ENCODE assay signal across 9 mouse cellular contexts in the genomic region with DNA sequence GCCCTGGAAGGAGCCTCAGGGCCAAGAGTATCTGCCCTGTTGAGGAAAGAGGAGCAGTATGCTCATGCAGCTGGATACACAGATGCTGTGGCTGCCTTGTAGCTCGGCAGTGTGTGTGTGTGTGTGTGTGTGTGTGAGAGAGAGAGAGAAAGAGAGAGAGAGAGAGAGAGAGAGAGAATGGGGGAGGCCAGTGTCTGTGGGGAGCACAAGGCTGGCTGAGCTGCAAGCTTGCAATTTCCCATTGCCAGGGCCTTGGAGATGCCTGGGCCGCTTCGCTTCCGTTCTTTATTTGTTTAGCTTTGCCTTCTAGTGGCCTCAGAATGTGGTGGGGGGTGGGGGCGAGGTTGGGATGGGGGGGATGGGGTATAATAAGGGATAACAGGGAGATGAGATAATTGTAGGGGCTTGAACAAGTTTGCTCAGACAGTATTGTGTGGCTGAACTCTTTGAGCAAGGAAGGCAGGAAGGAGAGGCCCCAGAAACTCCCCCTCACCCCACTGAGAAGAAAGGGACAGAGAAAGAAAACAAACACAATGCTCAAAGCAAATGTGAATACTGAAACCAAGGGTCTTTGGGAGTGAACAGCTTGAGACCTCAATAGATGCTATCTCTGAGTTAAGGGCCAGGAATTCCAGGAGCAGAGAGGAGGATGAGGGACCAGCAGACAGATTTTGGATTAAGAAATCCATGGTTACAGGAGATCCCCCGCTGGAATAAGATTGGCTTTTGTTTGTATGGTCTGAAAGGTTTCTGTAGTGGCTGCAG. TPM values are rescaled to one million over a fixed set of nuclear protein-coding genes. Genes with fewer than 3 reads are reported as not detected.
DNase-seq lines count a peak whose midpoint lies in the region; ATAC-seq and TF ChIP-seq lines count a peak whose summit lies in the region.
"Had no signal": no experiment of that assay in that cellular context is flagged by ENCODE, and none has a peak within 500 bp of the region (broad histone marks: within the 10 kb centered on the region; RNA-seq: fewer than 3 reads in every experiment).

No protein-coding gene starts in this region.

- ATAC-seq in intestine, embryonic 14.5 days (replicated peaks; ENCODE audit: low FRiP score, low TSS enrichment, low read depth) = 0 out of 2 replicates have a peak, but pooled peaks have one; percentile 27
- ATAC-seq in intestine, postnatal 0 days = no peak
- peak; percentile 57 for ATAC-seq in hindbrain, embryonic 11.5 days (ENCODE audit: low FRiP score)
- ATAC-seq in midbrain, embryonic 16.5 days = peak; percentile 71
- ATAC-seq: liver, postnatal 0 days had no signal

- H3K4me1 ChIP-seq in intestine, embryonic 14.5 days (replicated peaks; ENCODE audit: control insufficient read depth, insufficient read depth, low read length) = peaks cover 22% of the 10 kb centered on the region
- H3K4me1 ChIP-seq in intestine, postnatal 0 days (replicated peaks; ENCODE audit: control insufficient read depth, insufficient read depth, low read length) = no peaks in the 10 kb centered on the region
- 0 out of 2 replicates have a peak, but pooled peaks cover 7% of the 10 kb centered on the region for H3K4me1 ChIP-seq in hindbrain, embryonic 11.5 days (replicated peaks; ENCODE audit: control insufficient read depth, insufficient read depth, low read length)
- H3K4me1 ChIP-seq in midbrain, embryonic 16.5 days (ENCODE audit: control insufficient read depth, insufficient read depth, low read length) = peaks cover 15% of the 10 kb centered on the region

- no peaks in the 10 kb centered on the region for H3K36me3 ChIP-seq in intestine, embryonic 14.5 days (ENCODE audit: control insufficient read depth, insufficient read depth, low read length)
- no peaks in the 10 kb centered on the region for H3K36me3 ChIP-seq in intestine, postnatal 0 days (ENCODE audit: control insufficient read depth, insufficient read depth)
- no peaks in the 10 kb centered on the region for H3K36me3 ChIP-seq in hindbrain, embryonic 11.5 days (ENCODE audit: control insufficient read depth, insufficient read depth, low read length)
- no peaks in the 10 kb centered on the region for H3K36me3 ChIP-seq in midbrain, embryonic 16.5 days (ENCODE audit: control insufficient read depth, insufficient read depth, low read length)

- WGBS in intestine, embryonic 14.5 days = 11% methylated on average over 6 of the region's 6 CpGs
- WGBS in intestine, postnatal 0 days = 21% methylated on average over 6 of the region's 6 CpGs
- 2% methylated on average over 6 of the region's 6 CpGs for WGBS in hindbrain, embryonic 11.5 days
- 2% methylated on average over 6 of the region's 6 CpGs for WGBS in midbrain, embryonic 16.5 days

- H3K4me2 ChIP-seq in intestine, embryonic 14.5 days (ENCODE audit: low read length) = no peak overlapping the region
- no peak overlapping the region for H3K4me2 ChIP-seq in intestine, postnatal 0 days (replicated peaks; ENCODE audit: low read depth)
- no peak overlapping the region for H3K4me2 ChIP-seq in hindbrain, embryonic 11.5 days (replicated peaks; ENCODE audit: low read depth, low read length)
- no peak overlapping the region for H3K4me2 ChIP-seq in midbrain, embryonic 16.5 days (ENCODE audit: low read length)

- peak overlapping the region; percentile 64 for H3K27ac ChIP-seq in intestine, embryonic 14.5 days (ENCODE audit: low read depth)
- no peak overlapping the region for H3K27ac ChIP-seq in intestine, postnatal 0 days (ENCODE audit: low read depth, low read length)
- H3K27ac ChIP-seq in hindbrain, embryonic 11.5 days (ENCODE audit: low read depth, low read length) = peak overlapping the region; percentile 70
- H3K27ac ChIP-seq in midbrain, embryonic 16.5 days (ENCODE audit: low read length) = peak overlapping the region; percentile 50

- no peak for DNase-seq in intestine, embryonic 14.5 days (ENCODE audit: low spot score)
- DNase-seq in embryo, embryonic 11 days = peak; percentile 60
- peak; percentile 37 for DNase-seq in hindbrain, embryonic 11.5 days (ENCODE audit: low spot score)
- no peak for DNase-seq in cerebellum, adult 11-12 months
- DNase-seq in frontal cortex, postnatal 10 days (ENCODE audit: low spot score in 2 of 2) = no peak
- DNase-seq in frontal cortex, adult 2 months (ENCODE audit: extremely low spot score in 1 of 2, low spot score in 1 of 2) = no peak
- DNase-seq: liver, postnatal 0 days had no signal

- no peaks in the 10 kb centered on the region for H3K9me3 ChIP-seq in intestine, embryonic 14.5 days (ENCODE audit: control insufficient read depth, low read length)
- no peaks in the 10 kb centered on the region for H3K9me3 ChIP-seq in intestine, postnatal 0 days (ENCODE audit: control insufficient read depth)
- no peaks in the 10 kb centered on the region for H3K9me3 ChIP-seq in hindbrain, embryonic 11.5 days (ENCODE audit: control insufficient read depth, low read length)
- H3K9me3 ChIP-seq in midbrain, embryonic 16.5 days (replicated peaks; ENCODE audit: control insufficient read depth, low read length, poor library complexity, severe bottlenecking) = no peaks in the 10 kb centered on the region; the same call in 1 of the 2 replicates

- no peaks in the 10 kb centered on the region for H3K27me3 ChIP-seq in intestine, embryonic 14.5 days (replicated peaks; ENCODE audit: control insufficient read depth, insufficient read depth, low read length)
- H3K27me3 ChIP-seq in intestine, postnatal 0 days (replicated peaks; ENCODE audit: control insufficient read depth, insufficient read depth, low read length) = no peaks in the 10 kb centered on the region
- no peaks in the 10 kb centered on the region for H3K27me3 ChIP-seq in hindbrain, embryonic 11.5 days (ENCODE audit: control insufficient read depth, insufficient read depth, low read length)
- H3K27me3 ChIP-seq in midbrain, embryonic 16.5 days (ENCODE audit: control insufficient read depth, insufficient read depth, low read depth, low read length) = no peaks in the 10 kb centered on the region

- no peak for TF ChIP-seq CTCF in intestine, postnatal 0 days (IDR thresholded peaks at IDR 0.05; ENCODE audit: low read depth)

- no peak overlapping the region for H3K4me3 ChIP-seq in intestine, embryonic 14.5 days (ENCODE audit: low read depth, low read length)
- no peak overlapping the region for H3K4me3 ChIP-seq in intestine, postnatal 0 days (ENCODE audit: low read depth, low read length)
- H3K4me3 ChIP-seq in hindbrain, embryonic 11.5 days (ENCODE audit: low read depth, low read length) = no peak overlapping the region
- no peak overlapping the region for H3K4me3 ChIP-seq in midbrain, embryonic 16.5 days (ENCODE audit: low read depth, low read length)

- H3K9ac ChIP-seq in intestine, embryonic 14.5 days (ENCODE audit: low read length) = no peak overlapping the region
- H3K9ac ChIP-seq in intestine, postnatal 0 days (ENCODE audit: low read depth, low read length) = no peak overlapping the region
- H3K9ac ChIP-seq in hindbrain, embryonic 11.5 days (ENCODE audit: low read depth, low read length) = peak overlapping the region; percentile 21; the same call in 1 of the 2 replicates
- H3K9ac ChIP-seq in midbrain, embryonic 16.5 days (ENCODE audit: low read depth, low read length) = no peak overlapping the region
- H3K9ac ChIP-seq: liver, postnatal 0 days had no signal

RNA-seq across cellular contexts. Expression of gene Igfbp2, which starts 10.5 kb away (rescaled TPM):
- polyA plus RNA-seq in intestine, embryonic 14.5 days (2014; fragmentation: Nextera tagmentation; extraction: Ambion mirVana) = 194 and 217 TPM in 2 replicates
- polyA plus RNA-seq in intestine, postnatal 0 days (2015; fragmentation: Nextera tagmentation; extraction: Ambion mirVana) = 75.6 and 94.0 TPM in 2 replicates
- polyA plus RNA-seq in hindbrain, embryonic 11.5 days (2014; fragmentation: Nextera tagmentation; extraction: Ambion mirVana) = 521 and 561 TPM in 2 replicates
- 244 and 262 TPM in 2 replicates for polyA plus RNA-seq in midbrain, embryonic 16.5 days (2015; fragmentation: Nextera tagmentation; extraction: Ambion mirVana)
- 122 and 133 TPM in 2 replicates for polyA plus RNA-seq in frontal cortex, adult 2 months (2012; rRNA removed)

Comparison
In these comparisons a context has a peak if more than half of its experiments do, and no peak if none do; other contexts are left out.
1. DNase-seq: peak in embryo, embryonic 11 days (single experiment) and hindbrain, embryonic 11.5 days (single experiment); none in intestine, embryonic 14.5 days (single experiment), cerebellum, adult 11-12 months (single experiment), frontal cortex, postnatal 10 days (0 of 2) and frontal cortex, adult 2 months (0 of 2).